Mouse (Mus musculus) left cerebral cortex, postnatal 4 days (tissue): ENCODE results near the gene Klra5. TPM values are rescaled to one million over a fixed set of nuclear protein-coding genes. Genes with fewer than 3 reads are reported as not detected.
"Not testable (repeated sequence)": the region's sequence is repeated elsewhere in the genome, so short reads cannot be mapped to it uniquely, and the experiment has no call there.

ENCODE experiments used
- DNase-seq: peaks from one replicate; pipeline ENCODE4 v3.0.0-alpha.2; 2022
- intact Hi-C: fragments of 180-260 bp; cut with DNase I; formaldehyde crosslinking; loops from one replicate; pipeline ENCODE4 v1.15.1; 2025
- total RNA-seq, 2 experiments: library from RNA; stranded (reverse); gene quantifications; 2 replicates each; pipeline ENCODE4 v1.2.3; 2021

The Klra5 gene
- total RNA-seq = not detected

GRCm38 (mm10) chr6:129917476-129917946, at the start of gene Klra5:
Gene Klra5 (minus strand): TSS chr6:129917650.
- intact Hi-C loops, DNase-seq: not testable (repeated sequence)

- DNase-seq = no peak
- intact Hi-C loops = no loop called here
These were observed 454 bp downstream of the Klra5 start for GRCm38 (mm10) chr6:129916996-129917395.

DNA sequence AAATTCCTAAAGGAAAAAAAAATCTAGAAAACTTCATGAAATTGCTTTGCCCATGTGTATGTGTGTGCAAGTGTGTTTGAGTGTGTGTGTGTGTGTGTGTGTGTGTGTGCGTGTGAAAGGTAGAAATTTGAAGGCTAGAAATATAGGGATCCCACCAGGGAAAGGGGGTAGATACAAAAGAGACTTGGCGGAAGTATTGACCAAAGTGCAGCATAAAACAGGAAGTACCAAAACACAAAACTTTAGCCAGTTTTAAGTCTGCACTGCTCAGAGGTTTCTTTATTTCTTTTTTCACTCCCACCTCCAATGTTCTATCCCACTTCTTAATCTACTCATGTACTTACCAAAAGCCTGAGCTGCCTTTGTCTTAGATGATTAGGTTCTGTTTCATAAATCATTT, 34.9 kb downstream of the Klra5 start:
- no peak for DNase-seq
- intact Hi-C loops = no loop called here

GRCm38 (mm10) chr6:129876549-129876948, 40.9 kb downstream of the Klra5 start, which contains the start of gene Klra17:
Gene Klra17 (minus strand): TSS chr6:129876672.
- intact Hi-C loops = no loop called here

GRCm38 (mm10) chr6:129862349-129862748, 55.1 kb downstream of the Klra5 start, which contains the start of gene Gm17631:
Gene Gm17631 (plus strand): TSS chr6:129862649.
- intact Hi-C loops, DNase-seq: not testable (repeated sequence)

More at GRCm38 (mm10) chr6:129876549-129876948, 40.9 kb downstream of the Klra5 start, which contains the start of gene Klra17:
- no peak for DNase-seq

Other genes with a start within 250 kb of the Klra5 start
- gene Klrc1, start 238.7 kb downstream of the Klra5 start, total RNA-seq = not detected
- not detected for gene Klri1, start 200.5 kb downstream of the Klra5 start, total RNA-seq
- gene Klri2, start 177.2 kb downstream of the Klra5 start, total RNA-seq = not detected
- not detected for gene Gm156, start 133.4 kb downstream of the Klra5 start, total RNA-seq
- gene Gm17631, start 55.0 kb downstream of the Klra5 start, total RNA-seq = not detected
- not detected for gene Klra17, start 41.0 kb downstream of the Klra5 start, total RNA-seq
- not detected for gene Klra6, start 109.3 kb upstream of the Klra5 start, total RNA-seq
- not detected for gene Klra4, start 149.6 kb upstream of the Klra5 start, total RNA-seq
- gene Klra8, start 212.2 kb upstream of the Klra5 start, total RNA-seq = not detected